Mouse (Mus musculus) liver, embryonic 12.5 days (tissue): Measurements from ENCODE around the gene Sbk3. TPM values are rescaled to one million over a fixed set of nuclear protein-coding genes. Genes with fewer than 3 reads are reported as not detected.
A peak's percentile ranks its signal among the peaks of the same experiment; 100 is the strongest.
"Not testable (repeated sequence)": the region's sequence is repeated elsewhere in the genome, so short reads cannot be mapped to it uniquely, and the experiment has no call there.

ENCODE experiments used
- ATAC-seq: fragments of 200-750 bp; cut with Nextera tagmentation; 2 replicates; pipeline ENCODE4 v1.8.0; 2017; ENCODE audit warnings: moderate number of reproducible peaks, mild to moderate bottlenecking, moderate library complexity
- H3K27ac ChIP-seq: fragments of 300-500 bp; sonication (generic); 2 replicates; pipeline ENCODE4 v1.5.1; 2016; ENCODE audit warnings: mild to moderate bottlenecking
- H3K27me3 ChIP-seq: fragments of 300-500 bp; sonication (generic); replicated peaks from 2 replicates; pipeline ENCODE4 v1.6.1; 2016; ENCODE audit warnings: mild to moderate bottlenecking, moderate library complexity
- H3K36me3 ChIP-seq: fragments of 300-500 bp; sonication (generic); 2 replicates; pipeline ENCODE4 v1.6.1; 2016; ENCODE audit warnings: mild to moderate bottlenecking, moderate library complexity
- H3K4me1 ChIP-seq: fragments of 300-500 bp; sonication (generic); 2 replicates; pipeline ENCODE4 v1.6.1; 2016
- H3K4me2 ChIP-seq: fragments of 300-500 bp; sonication (generic); 2 replicates; pipeline ENCODE4 v1.6.1; 2016; ENCODE audit warnings: mild to moderate bottlenecking, moderate library complexity
- H3K4me3 ChIP-seq: fragments of 300-500 bp; sonication (generic); 2 replicates; pipeline ENCODE4 v1.5.1; 2016; ENCODE audit warnings: mild to moderate bottlenecking, moderate library complexity
- H3K9ac ChIP-seq: fragments of 300-500 bp; sonication (generic); 2 replicates; pipeline ENCODE4 v1.6.1; 2016; ENCODE audit warnings: mild to moderate bottlenecking, moderate library complexity
- H3K9me3 ChIP-seq: fragments of 300-500 bp; sonication (generic); replicated peaks from 2 replicates; pipeline ENCODE4 v1.6.1; 2016; ENCODE audit warnings: mild to moderate bottlenecking, moderate library complexity
- WGBS: fragments of 180-500 bp; shearing (Covaris S2); methylation state at CpG from one replicate; pipeline ENCODE4 v1.1.7; 2016; ENCODE audit not compliant: insufficient replicate concordance; 5-methylcytosine and 5-hydroxymethylcytosine counted together
- polyA plus RNA-seq: library from polyadenylated mRNA; unstranded; fragments of >200 nt; fragmentation: Nextera tagmentation; extraction: Ambion mirVana; gene quantifications from 2 replicates; pipeline ENCODE4 v1.2.1, GENCODE M21; 2016

Sbk3 gene
- polyA plus RNA-seq: not detected in 2 replicates

- H3K9ac ChIP-seq: no peak within 1 kb of the TSS
- no peaks in the 10 kb centered on the region for H3K4me1 ChIP-seq
- H3K4me3 ChIP-seq: no peak within 1 kb of the TSS
- no peaks in the 10 kb centered on the region for H3K9me3 ChIP-seq
- H3K4me2 ChIP-seq: no peak within 1 kb of the TSS
- 31% methylated on average over 6 of the region's 6 CpGs for WGBS
- H3K27me3 ChIP-seq: peaks cover 14% of the 10 kb centered on the region
- H3K36me3 ChIP-seq: no peaks in the 10 kb centered on the region
- no peak within 1 kb of the TSS for H3K27ac ChIP-seq
- ATAC-seq: no peak
These were observed at the start of gene Sbk3 for GRCm38 (mm10) chr7:4971068-4971467. Sbk3 (minus strand) TSS chr7:4971168.

- peak overlapping the region; percentile 97 for H3K27ac ChIP-seq
- peak overlapping the region; percentile 95 for H3K9ac ChIP-seq
- H3K27me3 ChIP-seq: no peaks in the 10 kb centered on the region
- H3K36me3 ChIP-seq: peaks cover 64% of the 10 kb centered on the region
- H3K9me3 ChIP-seq: 0 out of 2 replicates have a peak, but pooled peaks cover 5% of the 10 kb centered on the region
- WGBS: 0% methylated on average over 10 of the region's 15 CpGs
- H3K4me3 ChIP-seq: peak overlapping the region; percentile 88
- H3K4me2 ChIP-seq: peak overlapping the region; percentile 76
- peaks cover 44% of the 10 kb centered on the region for H3K4me1 ChIP-seq
- peak; percentile 1; the same call in 1 of the 2 replicates for ATAC-seq
These were observed 49.7 kb upstream of the Sbk3 start for GRCm38 (mm10) chr7:5020685-5021084.

GRCm38 (mm10) chr7:5020000-5020681 is 49.2 kb upstream of the Sbk3 start, which contains the start of the genes Zfp865 and Ccdc106:
Zfp865 (plus strand) TSS chr7:5020376.
Ccdc106 (plus strand) TSS chr7:5020553.
- Histone ChIP-seq H3K4me3 (peak within 1 kb of the TSS; percentile 88), H3K36me3 (peaks cover 59% of the 10 kb centered on the region), H3K9me3 (0 out of 2 replicates have a peak, but pooled peaks cover 5% of the 10 kb centered on the region), H3K27ac (peak within 1 kb of the TSS; percentile 97), H3K9ac (peak within 1 kb of the TSS; percentile 95), H3K4me1 (peaks cover 44% of the 10 kb centered on the region), H3K27me3 (no peaks in the 10 kb centered on the region), H3K4me2 (peak within 1 kb of the TSS; percentile 76)
- peak; percentile 87 for ATAC-seq
- WGBS: under 1% methylated on average over 44 of the region's 49 CpGs

- peaks cover 53% of the 10 kb centered on the region for H3K36me3 ChIP-seq
- 27% methylated on average over 8 of the region's 8 CpGs for WGBS
- H3K27ac ChIP-seq: peak overlapping the region; percentile 97
- H3K27me3 ChIP-seq, H3K9me3 ChIP-seq, ATAC-seq: not testable (repeated sequence)
- H3K4me3 ChIP-seq: peak overlapping the region; percentile 88
- H3K4me2 ChIP-seq: peak overlapping the region; percentile 76
- H3K9ac ChIP-seq: peak overlapping the region; percentile 95
- H3K4me1 ChIP-seq: peaks cover 44% of the 10 kb centered on the region
These were observed 48.6 kb upstream of the Sbk3 start for GRCm38 (mm10) chr7:5019576-5019975.

GRCm38 (mm10) chr7:5017931-5018330 is 47.0 kb upstream of the Sbk3 start:
- Histone ChIP-seq H3K36me3 (peaks cover 39% of the 10 kb centered on the region), H3K4me3 (no peak overlapping the region), H3K4me2 (no peak overlapping the region), H3K27ac (no peak overlapping the region), H3K27me3 (no peaks in the 10 kb centered on the region), H3K4me1 (peaks cover 52% of the 10 kb centered on the region), H3K9me3 (0 out of 2 replicates have a peak, but pooled peaks cover 5% of the 10 kb centered on the region), H3K9ac (no peak overlapping the region)
- no peak for ATAC-seq
- WGBS: 92% methylated on average over 21 of the region's 21 CpGs

GRCm38 (mm10) chr7:5017352-5017751 is 46.4 kb upstream of the Sbk3 start:
- ATAC-seq: no peak
- 85% methylated on average over 16 of the region's 16 CpGs for WGBS
- Histone ChIP-seq H3K27ac (no peak overlapping the region), H3K36me3 (peaks cover 39% of the 10 kb centered on the region), H3K4me1 (peaks cover 52% of the 10 kb centered on the region), H3K4me2 (no peak overlapping the region), H3K4me3 (no peak overlapping the region), H3K9ac (no peak overlapping the region), H3K27me3 (no peaks in the 10 kb centered on the region), H3K9me3 (0 out of 2 replicates have a peak, but pooled peaks cover 5% of the 10 kb centered on the region)

GRCm38 (mm10) chr7:5016920-5017319 is 46.0 kb upstream of the Sbk3 start:
- H3K36me3 ChIP-seq: peaks cover 39% of the 10 kb centered on the region
- no peak overlapping the region for H3K4me3 ChIP-seq
- H3K27me3 ChIP-seq: no peaks in the 10 kb centered on the region
- H3K9me3 ChIP-seq: 0 out of 2 replicates have a peak, but pooled peaks cover 5% of the 10 kb centered on the region
- ATAC-seq: no peak
- no peak overlapping the region for H3K9ac ChIP-seq
- no peak overlapping the region for H3K4me2 ChIP-seq
- peaks cover 48% of the 10 kb centered on the region for H3K4me1 ChIP-seq
- 86% methylated on average over 2 of the region's 2 CpGs for WGBS
- H3K27ac ChIP-seq: no peak overlapping the region

GRCm38 (mm10) chr7:5016057-5016456 is 45.1 kb upstream of the Sbk3 start:
- WGBS: 51% methylated on average over 3 of the region's 3 CpGs
- Histone ChIP-seq H3K4me2 (peak overlapping the region; percentile 85), H3K9ac (peak overlapping the region; percentile 85), H3K36me3 (peaks cover 42% of the 10 kb centered on the region), H3K27ac (peak overlapping the region; percentile 97), H3K4me1 (peaks cover 40% of the 10 kb centered on the region), H3K27me3 (no peaks in the 10 kb centered on the region), H3K9me3 (0 out of 2 replicates have a peak, but pooled peaks cover 5% of the 10 kb centered on the region), H3K4me3 (peak overlapping the region; percentile 78)
- ATAC-seq: no peak

- peak within 1 kb of the TSS; percentile 78 for H3K4me3 ChIP-seq
- under 1% methylated on average over 52 of the region's 76 CpGs for WGBS
- H3K9ac ChIP-seq: peak within 1 kb of the TSS; percentile 85
- H3K36me3 ChIP-seq: peaks cover 49% of the 10 kb centered on the region
- ATAC-seq: peak; percentile 76
- H3K27me3 ChIP-seq: no peaks in the 10 kb centered on the region
- peak within 1 kb of the TSS; percentile 97 for H3K27ac ChIP-seq
- H3K9me3 ChIP-seq: 0 out of 2 replicates have a peak, but pooled peaks cover 5% of the 10 kb centered on the region
- H3K4me2 ChIP-seq: peak within 1 kb of the TSS; percentile 85
- H3K4me1 ChIP-seq: peaks cover 36% of the 10 kb centered on the region
These were observed 44.4 kb upstream of the Sbk3 start, which contains the start of gene Gm44973 for GRCm38 (mm10) chr7:5015118-5016001. Gm44973 (plus strand) TSS chr7:5015496.

GRCm38 (mm10) chr7:5014251-5015117 is 43.5 kb upstream of the Sbk3 start, which contains the start of the genes Zfp524 and Fiz1:
Zfp524 (plus strand) TSS chr7:5014415.
Fiz1 (minus strand) TSS chr7:5014697.
- peak within 1 kb of the TSS; percentile 85 for H3K4me2 ChIP-seq
- peaks cover 58% of the 10 kb centered on the region for H3K36me3 ChIP-seq
- peak; percentile 77 for ATAC-seq
- H3K4me3 ChIP-seq: peak within 1 kb of the TSS; percentile 78
- no peaks in the 10 kb centered on the region for H3K27me3 ChIP-seq
- peak within 1 kb of the TSS; percentile 85 for H3K9ac ChIP-seq
- WGBS: under 1% methylated on average over 41 of the region's 42 CpGs
- H3K27ac ChIP-seq: peak within 1 kb of the TSS; percentile 97
- H3K4me1 ChIP-seq: peaks cover 32% of the 10 kb centered on the region
- H3K9me3 ChIP-seq: 0 out of 2 replicates have a peak, but pooled peaks cover 5% of the 10 kb centered on the region
